Mouse (Mus musculus) CH12.LX (cell line): ENCODE measurements at regions not wholly inside any gene's neighbourhood (a gene's known extent, or its start where the extent isn't known, plus 50 kb on each side); places are given as distances from the start of the nearest gene placed in this dataset.

Experiments used
- DNase-seq: peaks from one replicate; pipeline ENCODE4 v3.0.0-alpha.2; 2013; ENCODE audit errors: extremely low read depth
- H3K27ac ChIP-seq: 2 replicates; pipeline ENCODE4 v1.5.1; 2012; ENCODE audit warnings: low read depth, mild to moderate bottlenecking, control low read depth, moderate library complexity; ENCODE audit not compliant: insufficient read depth
- H3K27me3 ChIP-seq: replicated peaks from 2 replicates; pipeline ENCODE3; 2012; ENCODE audit warnings: inconsistent platforms
- H3K36me3 ChIP-seq, 2 experiments: replicated peaks in 1 of 2; 2 replicates each; pipeline versions ENCODE3 to v1.6.1; 2012; ENCODE audit warnings: inconsistent platforms in 1 of 2, low read length in 1 of 2, mild to moderate bottlenecking in 1 of 2, mixed read lengths in 1 of 2, moderate library complexity in 1 of 2; ENCODE audit not compliant: control insufficient read depth in 1 of 2, insufficient read depth in 1 of 2
- H3K4me1 ChIP-seq, 2 experiments: 2 replicates each; pipeline ENCODE4 v1.6.1; 2012; ENCODE audit warnings: inconsistent platforms in 1 of 2, moderate library complexity in 1 of 2; ENCODE audit not compliant: insufficient read depth in 2 of 2, control insufficient read depth in 1 of 2
- H3K4me2 ChIP-seq: 2 replicates; pipeline ENCODE4 v1.6.1; 2012; ENCODE audit warnings: low read depth, mild to moderate bottlenecking, control low read depth; ENCODE audit not compliant: poor library complexity, insufficient read depth, severe bottlenecking
- H3K4me3 ChIP-seq, 3 experiments: fragments of 150-350 bp in 1 of 3; sonication (generic) in 1 of 3; replicated peaks in 1 of 3; 2 replicates each; pipeline versions ENCODE3 to v1.5.1; 2011 to 2012; ENCODE audit warnings: low read depth in 2 of 3, low read length in 2 of 3, mild to moderate bottlenecking in 2 of 3, moderate library complexity in 2 of 3, control low read depth in 1 of 3, improper control_type of control experiment in 1 of 3, inconsistent platforms in 1 of 3, mixed read lengths in 1 of 3; ENCODE audit not compliant: poor library complexity in 1 of 3
- H3K79me2 ChIP-seq: replicated peaks from 2 replicates; pipeline ENCODE4 v1.6.1; 2012; ENCODE audit warnings: mild to moderate bottlenecking, moderate library complexity; ENCODE audit not compliant: control insufficient read depth, poor library complexity, insufficient read depth, severe bottlenecking; ENCODE audit errors: extremely low read depth
- H3K9ac ChIP-seq: 2 replicates; pipeline ENCODE4 v1.6.1; 2012; ENCODE audit warnings: low read depth, mild to moderate bottlenecking, control low read depth, moderate library complexity; ENCODE audit not compliant: insufficient read depth
- H3K9me3 ChIP-seq: replicated peaks from 2 replicates; pipeline ENCODE3; 2012; ENCODE audit warnings: low read length, inconsistent platforms, mixed read lengths
- BHLHE40 ChIP-seq: IDR thresholded peaks from 2 replicates; pipeline ENCODE4 v1.6.1; 2011; ENCODE audit warnings: mild to moderate bottlenecking, low read depth, low read length, improper control_type of control experiment
- CTCF ChIP-seq, 2 experiments: IDR thresholded peaks in 1 of 2; conservative IDR thresholded peaks in 1 of 2; 2 replicates each; pipeline ENCODE4 v1.5.1; 2011 to 2012; ENCODE audit warnings: low read depth in 2 of 2, low read length in 2 of 2, improper control_type of control experiment in 1 of 2, inconsistent platforms in 1 of 2, mild to moderate bottlenecking in 1 of 2, moderate library complexity in 1 of 2
- E2F4 ChIP-seq: IDR thresholded peaks from 2 replicates; pipeline ENCODE4 v1.6.1; 2011; ENCODE audit warnings: low read depth, low read length, improper control_type of control experiment; ENCODE audit not compliant: insufficient replicate concordance
- EP300 ChIP-seq: IDR thresholded peaks from 2 replicates; pipeline ENCODE4 v1.6.1; 2011; ENCODE audit warnings: low read length, improper control_type of control experiment
- ETS1 ChIP-seq: conservative IDR thresholded peaks from 2 replicates; pipeline ENCODE4 v1.6.1; 2012; ENCODE audit warnings: low read depth, mild to moderate bottlenecking, inconsistent platforms, low read length, improper control_type of control experiment, moderate library complexity
- GABPA ChIP-seq: IDR thresholded peaks from 2 replicates; pipeline ENCODE4 v1.6.1; 2012; ENCODE audit warnings: low read depth, low read length, improper control_type of control experiment, inconsistent platforms; ENCODE audit not compliant: insufficient replicate concordance
- HCFC1 ChIP-seq: IDR thresholded peaks from 2 replicates; pipeline ENCODE4 v1.6.1; 2012; ENCODE audit warnings: low read depth, mild to moderate bottlenecking, inconsistent platforms, low read length, improper control_type of control experiment
- IRF4 ChIP-seq: IDR thresholded peaks from 2 replicates; pipeline ENCODE4 v1.6.1; 2014; ENCODE audit warnings: low read depth, mild to moderate bottlenecking, inconsistent platforms, low read length, improper control_type of control experiment
- JUN ChIP-seq: IDR thresholded peaks from 2 replicates; pipeline ENCODE4 v1.6.1; 2011; ENCODE audit warnings: low read depth, mild to moderate bottlenecking, low read length, improper control_type of control experiment, moderate library complexity; ENCODE audit not compliant: insufficient read depth
- JUND ChIP-seq: conservative IDR thresholded peaks from 2 replicates; pipeline ENCODE4 v1.6.1; 2011; ENCODE audit warnings: low read depth, low read length, improper control_type of control experiment
- MEF2A ChIP-seq: IDR thresholded peaks from 2 replicates; pipeline ENCODE4 v1.6.1; 2014; ENCODE audit warnings: low read depth, mild to moderate bottlenecking, inconsistent platforms, low read length, improper control_type of control experiment, borderline replicate concordance
- MXI1 ChIP-seq: IDR thresholded peaks from 2 replicates; pipeline ENCODE4 v1.6.1; 2011; ENCODE audit warnings: mild to moderate bottlenecking, low read depth, low read length, improper control_type of control experiment
- NELFE ChIP-seq: IDR thresholded peaks from 2 replicates; pipeline ENCODE4 v1.6.1; 2011; ENCODE audit warnings: low read depth, low read length, improper control_type of control experiment
- NRF1 ChIP-seq: IDR thresholded peaks from 2 replicates; pipeline ENCODE4 v1.6.1; 2014; ENCODE audit warnings: low read depth, mild to moderate bottlenecking, inconsistent platforms, low read length, improper control_type of control experiment, moderate library complexity
- PAX5 ChIP-seq: IDR thresholded peaks from 2 replicates; pipeline ENCODE4 v1.6.1; 2012; ENCODE audit warnings: low read length, inconsistent platforms, mixed read lengths
- POLR2A ChIP-seq: IDR thresholded peaks from 2 replicates; pipeline ENCODE4 v1.6.1; 2011; ENCODE audit warnings: low read depth, mild to moderate bottlenecking, improper control_type of control experiment, low read length
- POLR2AphosphoS2 ChIP-seq: IDR thresholded peaks from 2 replicates; pipeline ENCODE4 v1.6.1; 2011; ENCODE audit warnings: low read depth, low read length, improper control_type of control experiment
- RAD21 ChIP-seq: IDR thresholded peaks from 2 replicates; pipeline ENCODE4 v1.6.1; 2011; ENCODE audit warnings: low read depth, mild to moderate bottlenecking, low read length, improper control_type of control experiment, moderate library complexity
- RCOR1 ChIP-seq: conservative IDR thresholded peaks from 2 replicates; pipeline ENCODE4 v1.6.1; 2012; ENCODE audit warnings: low read depth, mild to moderate bottlenecking, inconsistent platforms, low read length, improper control_type of control experiment
- SMC3 ChIP-seq: IDR thresholded peaks from 2 replicates; pipeline ENCODE4 v1.6.1; 2011; ENCODE audit warnings: low read depth, low read length, improper control_type of control experiment
- TBP ChIP-seq: conservative IDR thresholded peaks from 2 replicates; pipeline ENCODE4 v1.6.1; 2011; ENCODE audit warnings: low read depth, low read length, improper control_type of control experiment
- TCF12 ChIP-seq: IDR thresholded peaks from 2 replicates; pipeline ENCODE4 v1.6.1; 2014; ENCODE audit warnings: low read depth, mild to moderate bottlenecking, inconsistent platforms, low read length, improper control_type of control experiment
- USF1 ChIP-seq: IDR thresholded peaks from 2 replicates; pipeline ENCODE4 v1.6.1; 2014; ENCODE audit warnings: low read depth, mild to moderate bottlenecking, inconsistent platforms, low read length, improper control_type of control experiment
- ZC3H11A ChIP-seq: IDR thresholded peaks from 2 replicates; pipeline ENCODE4 v1.6.1; 2012; ENCODE audit warnings: low read depth, mild to moderate bottlenecking, inconsistent platforms, low read length, improper control_type of control experiment
- dilution Hi-C: fragments of 300-500 bp; cut with MboI; formaldehyde crosslinking; loops from 2 replicates; pipeline ENCODE4 v1.14.3; 2020; ENCODE audit warnings: low sequenced_read_pairs; ENCODE audit not compliant: extremely low pct_unique_long_range_greater_than_20kb, extremely low pct_ligation_motif_present
- in situ Hi-C: fragments of 300-500 bp; cut with MboI; formaldehyde crosslinking; loops from 3 replicates; pipeline ENCODE4 v1.14.3; 2019; ENCODE audit warnings: low sequenced_read_pairs, low pct_ligation_motif_present, low pct_unique_long_range_greater_than_20kb, mixed read lengths

GRCm38 (mm10) chr12:109536536-109536935 lies 63.6 kb downstream of the Rtl1 start:
- in situ Hi-C loops, result no loop called here
- Histone ChIP-seq H3K36me3 (no peaks in the 10 kb centered on the region), H3K4me1 (no peaks in the 10 kb centered on the region), H3K9ac (no peak overlapping the region), H3K9me3 (peaks cover 85% of the 10 kb centered on the region), H3K4me3 (no peak overlapping the region), H3K4me2 (no peak overlapping the region), H3K27ac (no peak overlapping the region), H3K79me2 (no peaks in the 10 kb centered on the region), H3K27me3 (no peaks in the 10 kb centered on the region)
- TF ChIP-seq TBP (no peak), GABPA (no peak), RCOR1 (no peak), TCF12 (no peak), SMC3 (no peak), NRF1 (no peak), MXI1 (no peak), JUND (no peak), RAD21 (no peak), ETS1 (no peak), MEF2A (no peak), E2F4 (no peak), HCFC1 (no peak), POLR2A (no peak), POLR2AphosphoS2 (no peak), IRF4 (no peak), BHLHE40 (no peak), CTCF (conservative IDR thresholded peaks at IDR 0.05 in 1 of 2, IDR thresholded peaks at IDR 0.05 in 1 of 2; ENCODE audit: low read depth in 2 of 2, low read length in 2 of 2) (no peak), EP300 (no peak)
- no peak for DNase-seq
- dilution Hi-C loops, result no loop called here

DNA sequence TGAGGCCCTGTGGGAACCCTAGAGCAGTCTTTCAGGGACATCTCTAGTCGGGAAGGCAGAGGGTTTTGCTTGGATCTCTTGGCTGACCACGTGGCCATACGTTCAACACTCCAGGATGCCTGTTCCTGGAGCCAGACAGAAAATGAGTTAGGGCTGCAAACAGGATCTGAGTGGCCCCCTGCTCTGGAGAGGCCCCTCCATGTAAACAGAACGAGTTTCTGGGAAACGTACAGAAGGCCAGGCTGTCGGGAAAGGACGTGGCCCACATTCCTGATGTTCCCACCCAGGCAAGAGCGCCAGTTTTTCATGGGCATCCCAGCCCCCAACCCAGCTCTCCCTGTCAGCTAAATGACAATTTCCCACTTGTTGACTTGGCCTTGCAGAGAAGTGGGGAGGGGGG lies 67.7 kb downstream of the Rtl1 start:
- no peak overlapping the region for H3K4me3 ChIP-seq
- dilution Hi-C loops, result no loop called here
- no peaks in the 10 kb centered on the region for H3K36me3 ChIP-seq
- TF ChIP-seq JUN (no peak), TBP (no peak), CTCF (conservative IDR thresholded peaks at IDR 0.05 in 1 of 2, IDR thresholded peaks at IDR 0.05 in 1 of 2; ENCODE audit: low read depth in 2 of 2, low read length in 2 of 2) (no peak), IRF4 (no peak), EP300 (no peak), BHLHE40 (no peak), TCF12 (no peak), HCFC1 (no peak), ZC3H11A (no peak), USF1 (no peak), NELFE (no peak), PAX5 (no peak), POLR2AphosphoS2 (no peak), NRF1 (no peak)
- H3K9me3 ChIP-seq, result peaks cover 90% of the 10 kb centered on the region
- H3K27ac ChIP-seq, result no peak overlapping the region
- in situ Hi-C loops, result no loop called here
- H3K9ac ChIP-seq, result no peak overlapping the region
- no peaks in the 10 kb centered on the region for H3K27me3 ChIP-seq
- no peaks in the 10 kb centered on the region for H3K4me1 ChIP-seq
- H3K4me2 ChIP-seq, result no peak overlapping the region
- no peak for DNase-seq
- no peaks in the 10 kb centered on the region for H3K79me2 ChIP-seq
